Mouse (Mus musculus): ENCODE results near the gene Cyren.

Gene Cyren

DNA sequence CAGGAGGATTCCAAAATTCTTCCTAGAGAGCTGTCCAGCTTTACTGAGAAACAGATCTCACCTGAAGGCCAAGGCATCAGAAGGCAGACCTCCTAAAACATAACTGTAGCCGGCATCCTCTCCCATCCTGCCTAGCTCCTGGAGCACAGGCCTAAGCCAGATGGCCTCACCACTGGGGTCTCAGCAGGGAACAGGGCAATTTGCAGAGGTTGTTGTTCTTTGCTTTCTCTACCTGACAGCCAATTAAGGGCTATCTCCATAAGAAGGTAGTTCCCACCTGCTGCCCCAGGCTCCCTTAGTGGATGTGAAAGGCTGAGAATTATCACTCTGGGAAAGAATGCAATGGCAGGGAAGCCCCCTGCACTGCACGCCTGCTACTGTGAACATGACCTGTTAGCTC, 23.1 kb upstream of the Cyren start:
- DNase-seq (ENCODE audit: low spot score in 2 of 2) = no peak

DNA sequence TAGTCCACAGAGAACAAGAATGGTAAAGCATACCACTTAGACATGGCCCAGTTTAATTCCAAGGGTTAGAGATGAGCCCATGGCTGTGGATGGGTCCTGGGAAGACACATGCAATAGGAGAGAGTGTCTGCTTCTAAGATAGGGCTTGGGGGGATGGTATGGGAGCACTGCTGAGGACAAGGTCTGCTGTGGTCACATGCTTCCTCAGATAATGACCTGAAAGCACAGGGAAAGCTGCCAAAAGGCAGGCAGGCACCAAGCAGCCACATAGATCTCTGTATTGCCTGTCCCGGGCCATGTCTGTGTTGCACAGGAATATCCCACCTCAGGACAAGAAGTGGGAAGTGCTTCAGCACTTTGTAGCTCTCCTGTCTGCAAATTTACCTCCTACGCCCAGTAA, 21.3 kb upstream of the Cyren start:
- no peak for DNase-seq (ENCODE audit: low spot score in 2 of 2)

DNA sequence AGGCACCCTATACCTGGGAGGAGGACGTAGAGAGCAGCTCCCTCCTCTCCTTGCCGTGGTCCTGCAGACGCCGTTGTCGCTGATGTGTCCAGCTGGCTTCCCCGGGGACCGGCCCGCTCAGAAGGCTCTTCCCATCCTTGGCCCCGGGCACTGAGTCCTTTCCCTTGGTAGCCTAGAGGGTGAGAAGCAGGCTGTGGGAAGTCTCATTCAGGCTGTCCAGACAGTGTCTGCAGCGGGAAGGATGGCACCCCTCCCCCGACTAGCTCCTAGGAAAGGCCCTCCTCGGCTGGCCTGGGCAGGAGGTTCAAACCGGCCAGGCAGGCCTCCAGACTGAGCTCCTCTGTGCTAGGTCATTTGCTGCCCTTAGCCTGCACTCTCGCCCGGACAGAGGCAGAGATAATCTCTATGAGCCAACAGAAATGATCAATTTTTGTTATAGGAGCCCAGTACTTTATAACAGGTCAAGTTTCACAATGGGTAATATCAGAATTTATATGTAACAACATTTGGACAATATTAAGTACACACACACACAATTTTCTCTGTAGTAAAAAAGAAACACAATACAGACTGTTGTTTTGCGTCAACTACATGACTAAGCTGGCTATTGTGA, 18.4 kb upstream of the Cyren start:
- no peak for DNase-seq (ENCODE audit: low spot score in 2 of 2)

DNA sequence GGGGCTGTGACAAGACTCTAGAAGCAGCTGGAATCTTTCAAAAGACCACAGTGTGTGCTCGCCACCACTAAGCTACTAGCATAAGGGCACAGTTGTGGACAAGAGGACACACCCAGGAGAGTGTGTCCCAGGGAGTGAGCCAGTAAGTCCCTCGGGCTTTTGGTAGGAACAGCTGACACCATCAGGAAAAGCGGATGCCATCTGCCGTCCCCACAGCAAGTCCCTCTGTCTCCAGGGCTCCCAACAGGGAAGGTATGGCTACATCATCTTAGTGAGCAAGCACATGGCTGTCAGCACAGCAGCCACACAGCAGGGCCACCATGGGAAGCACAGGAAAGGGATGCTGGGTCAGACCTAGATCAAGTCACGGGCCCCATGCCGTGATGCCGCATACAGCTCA, 17.7 kb upstream of the Cyren start:
- no peak for DNase-seq (ENCODE audit: low spot score in 2 of 2)

DNA sequence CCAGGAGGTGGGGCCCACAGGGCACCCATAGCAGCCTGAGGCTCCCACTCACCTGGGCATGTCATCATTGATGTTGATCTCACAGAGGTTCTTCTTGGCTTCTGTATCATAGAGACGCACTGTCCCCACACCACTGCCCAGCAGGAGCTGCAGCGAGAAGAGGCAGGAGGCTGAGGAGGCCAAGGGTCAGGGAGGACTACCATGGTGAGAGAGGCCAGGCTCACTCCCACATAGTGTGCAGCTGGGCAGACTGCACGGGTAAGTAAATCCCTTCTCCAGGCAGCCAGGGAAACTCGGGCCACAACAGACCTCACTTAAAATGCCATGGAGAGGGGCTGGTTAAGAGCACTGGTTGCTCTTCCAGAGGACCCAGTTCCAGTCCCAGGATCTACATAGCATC, 11.3 kb upstream of the Cyren start:
- DNase-seq (ENCODE audit: low spot score in 2 of 2) = no peak

DNA sequence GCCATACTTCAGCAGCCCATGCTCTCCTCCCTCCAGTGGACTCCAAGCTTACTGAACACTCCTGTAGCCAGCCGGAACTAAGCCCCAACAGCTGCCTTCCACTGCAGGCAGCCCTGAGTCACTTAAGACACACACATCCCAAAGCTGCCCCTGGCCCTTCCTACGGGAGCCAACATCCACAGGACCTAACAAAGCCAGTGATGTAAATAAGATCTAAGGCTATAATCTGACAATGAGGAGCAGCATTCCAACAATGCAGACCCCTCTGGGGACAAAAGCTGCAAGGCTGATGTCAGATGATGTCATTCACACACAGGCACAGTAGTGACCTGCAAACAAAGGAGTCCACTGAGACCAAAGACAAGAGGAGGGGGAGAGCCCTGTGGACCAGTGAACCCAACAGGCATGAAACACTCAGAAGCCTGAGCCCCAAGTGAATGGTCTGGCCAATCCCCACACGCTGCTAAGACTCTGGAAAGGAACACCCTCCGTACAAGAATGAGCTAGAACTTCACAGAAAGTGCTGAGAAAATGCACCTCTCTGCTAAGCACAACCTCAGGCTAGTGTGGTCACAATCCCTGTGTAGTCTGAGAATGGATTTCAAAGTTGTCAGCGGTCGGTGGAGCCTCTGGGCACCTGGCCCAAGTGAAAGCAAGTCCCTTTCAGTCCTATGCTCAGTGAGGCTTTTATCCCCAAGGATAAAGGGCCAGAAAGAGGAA, 9.4 kb upstream of the Cyren start:
- DNase-seq (ENCODE audit: low spot score in 2 of 2) = no peak

DNA sequence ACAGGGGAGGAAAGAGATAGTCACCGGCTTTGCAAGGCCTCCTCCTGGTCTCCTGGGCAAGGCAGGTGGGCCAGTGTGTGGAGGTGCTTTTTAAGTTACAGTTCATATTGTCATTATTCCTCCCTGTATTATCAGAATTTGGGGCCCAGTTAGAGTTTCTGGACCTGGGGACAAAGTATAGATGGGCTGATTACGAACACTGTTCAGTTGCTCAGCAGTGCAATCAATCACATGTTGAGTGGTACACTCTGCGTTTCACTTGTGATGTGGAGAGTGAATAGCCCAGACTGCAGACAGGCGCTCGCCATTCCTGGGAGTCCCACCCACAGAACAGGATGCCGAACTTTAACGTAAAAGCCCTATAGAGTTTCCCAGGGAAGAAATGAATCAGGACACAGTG, 6.9 kb upstream of the Cyren start:
- no peak for DNase-seq (ENCODE audit: low spot score in 2 of 2)

DNA sequence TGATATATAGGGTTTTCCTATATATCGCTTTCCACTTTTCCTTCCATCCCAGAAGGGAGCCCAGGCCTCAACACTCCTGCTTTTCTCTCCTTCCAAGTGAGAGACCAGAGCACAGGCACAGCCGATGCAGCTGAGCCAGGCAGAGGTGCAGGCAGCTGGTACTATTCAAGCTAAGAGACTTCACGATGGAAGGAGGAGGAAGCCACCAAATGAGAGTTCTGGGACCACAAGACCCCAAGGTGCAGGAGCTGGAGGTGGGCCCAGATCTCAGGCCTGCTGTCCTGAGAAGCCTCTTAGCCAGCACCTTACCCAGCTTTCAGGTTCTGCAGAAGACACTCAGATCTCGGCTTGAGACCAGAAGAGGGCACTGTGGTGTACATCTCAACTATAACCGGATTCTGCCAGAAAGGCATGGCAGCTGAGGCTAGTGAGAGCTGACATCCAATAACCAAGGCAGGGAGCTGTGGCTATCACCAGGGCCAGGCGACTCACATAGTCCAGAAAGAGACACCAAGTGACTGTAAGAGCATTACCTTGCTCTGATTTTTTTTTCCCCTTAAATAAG, 2.1 kb upstream of the Cyren start:
- DNase-seq (ENCODE audit: low spot score in 2 of 2) = peak in 1 of 2 experiments; percentile 66

DNA sequence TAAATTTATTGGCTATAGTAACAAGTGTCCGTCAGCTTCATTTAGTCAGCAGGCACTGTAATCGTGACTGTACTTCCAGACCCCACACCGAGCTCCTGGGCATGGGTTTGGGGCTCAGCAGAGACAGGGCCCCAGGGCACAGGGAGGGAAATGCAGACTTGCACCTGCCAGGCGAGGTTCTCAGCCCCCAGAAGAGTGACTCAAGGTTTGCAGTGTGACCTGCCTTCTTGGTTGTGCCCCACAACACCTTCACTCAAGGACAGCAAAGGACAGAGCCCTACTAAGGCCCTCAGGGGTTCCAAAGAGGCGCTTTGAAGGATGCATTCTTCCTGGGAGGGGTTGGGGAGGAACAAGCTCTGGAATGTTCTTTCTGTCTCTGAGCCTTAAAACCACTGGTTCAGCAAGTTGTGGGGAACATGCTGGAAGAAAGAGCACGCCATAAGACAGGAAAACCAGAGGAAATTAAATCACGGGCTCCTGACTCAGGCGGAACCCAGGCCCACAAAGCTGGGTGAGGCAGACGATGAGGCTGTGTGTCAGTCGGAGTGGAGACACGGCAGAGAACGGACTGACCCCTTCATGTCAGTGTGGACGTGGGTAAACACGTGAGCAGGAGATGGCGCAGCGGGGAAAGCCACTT, 1.4 kb upstream of the Cyren start:
- no peak for DNase-seq (ENCODE audit: low spot score in 2 of 2)

DNA sequence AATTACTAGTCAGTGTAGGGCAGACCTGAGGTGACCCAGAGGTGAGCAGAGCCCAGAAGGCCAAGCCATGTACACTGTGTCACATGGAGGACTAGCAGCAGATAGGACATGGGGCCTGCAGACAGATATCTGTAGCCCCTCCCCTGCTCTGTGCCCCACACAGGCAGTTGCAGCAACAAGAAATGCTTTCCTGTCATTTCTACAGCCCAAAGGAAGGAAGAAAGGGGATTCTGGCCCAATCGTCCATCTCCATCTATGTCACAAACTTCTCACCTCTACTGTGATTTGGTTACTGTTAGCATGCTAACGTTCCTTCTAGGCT, 1.1 kb downstream of the Cyren start:
- DNase-seq (ENCODE audit: low spot score in 2 of 2) = peak; percentile 29 to 42

DNA sequence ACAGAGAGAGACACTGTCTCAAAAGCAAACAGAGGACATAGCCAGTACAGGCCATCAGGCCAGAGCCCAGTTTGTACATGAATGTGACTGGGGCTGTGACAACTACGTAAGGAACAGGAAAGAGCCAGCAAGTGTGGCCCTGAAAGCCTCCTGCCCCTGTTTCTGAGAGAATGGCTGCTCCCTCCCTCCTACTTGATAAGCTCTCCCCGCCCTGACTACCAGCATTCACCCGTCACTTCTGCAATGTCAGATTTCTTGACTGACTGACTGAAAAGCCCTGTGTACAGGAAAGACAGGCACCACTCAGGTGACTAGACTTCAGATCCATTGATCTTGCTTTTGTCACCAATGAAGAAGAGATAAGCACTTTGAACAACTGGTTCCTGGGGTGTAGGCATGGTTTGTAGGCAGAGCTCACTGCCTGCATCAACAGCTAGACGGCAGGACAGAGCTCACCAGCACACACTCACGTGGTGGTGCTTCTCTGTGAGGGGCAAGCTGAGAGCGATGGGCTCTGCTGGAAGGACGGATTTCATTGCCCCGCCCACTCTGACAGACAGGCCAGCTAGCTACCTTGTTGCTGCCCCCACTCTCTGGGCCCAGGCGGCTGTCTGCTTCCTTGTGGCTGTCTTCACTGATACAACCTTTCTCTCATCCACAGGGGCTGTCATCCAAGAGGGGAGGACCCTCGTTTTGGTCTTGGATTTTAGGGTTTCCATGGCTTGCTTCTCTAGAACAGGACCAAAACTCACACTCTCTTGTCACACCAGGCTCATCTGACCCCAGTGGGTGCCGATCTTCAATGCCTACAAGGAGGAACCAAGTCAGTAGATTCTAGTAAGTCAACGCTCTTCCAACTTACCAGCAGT, 1.7 kb downstream of the Cyren start:
- peak; percentile 55 to 60 for DNase-seq (ENCODE audit: low spot score in 2 of 2)

DNA sequence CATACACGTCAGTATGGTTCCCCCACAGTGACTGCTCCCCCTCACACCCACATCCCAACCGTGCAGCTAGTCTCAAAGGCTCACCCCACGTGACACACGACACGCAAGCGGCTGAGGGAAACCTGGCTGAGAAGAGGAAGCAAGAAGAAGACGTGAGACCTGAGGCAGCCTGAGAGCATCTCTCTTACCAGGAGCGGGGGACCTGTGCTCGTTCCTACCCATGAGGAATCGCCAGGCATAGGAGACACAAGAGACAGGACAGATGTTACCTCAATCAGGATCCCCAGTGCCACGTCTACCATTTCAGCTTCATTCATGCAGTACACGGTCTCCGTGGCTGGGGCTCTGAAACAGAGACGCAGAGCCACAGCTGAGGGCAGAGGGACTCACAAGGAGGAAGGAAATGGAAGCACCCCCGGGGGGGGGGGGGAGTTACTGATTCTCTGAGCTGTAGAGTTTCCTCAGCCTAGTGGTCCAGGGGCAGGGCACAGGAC, 2.5 kb downstream of the Cyren start:
- peak; percentile 73 for DNase-seq (ENCODE audit: low spot score in 2 of 2)

DNA sequence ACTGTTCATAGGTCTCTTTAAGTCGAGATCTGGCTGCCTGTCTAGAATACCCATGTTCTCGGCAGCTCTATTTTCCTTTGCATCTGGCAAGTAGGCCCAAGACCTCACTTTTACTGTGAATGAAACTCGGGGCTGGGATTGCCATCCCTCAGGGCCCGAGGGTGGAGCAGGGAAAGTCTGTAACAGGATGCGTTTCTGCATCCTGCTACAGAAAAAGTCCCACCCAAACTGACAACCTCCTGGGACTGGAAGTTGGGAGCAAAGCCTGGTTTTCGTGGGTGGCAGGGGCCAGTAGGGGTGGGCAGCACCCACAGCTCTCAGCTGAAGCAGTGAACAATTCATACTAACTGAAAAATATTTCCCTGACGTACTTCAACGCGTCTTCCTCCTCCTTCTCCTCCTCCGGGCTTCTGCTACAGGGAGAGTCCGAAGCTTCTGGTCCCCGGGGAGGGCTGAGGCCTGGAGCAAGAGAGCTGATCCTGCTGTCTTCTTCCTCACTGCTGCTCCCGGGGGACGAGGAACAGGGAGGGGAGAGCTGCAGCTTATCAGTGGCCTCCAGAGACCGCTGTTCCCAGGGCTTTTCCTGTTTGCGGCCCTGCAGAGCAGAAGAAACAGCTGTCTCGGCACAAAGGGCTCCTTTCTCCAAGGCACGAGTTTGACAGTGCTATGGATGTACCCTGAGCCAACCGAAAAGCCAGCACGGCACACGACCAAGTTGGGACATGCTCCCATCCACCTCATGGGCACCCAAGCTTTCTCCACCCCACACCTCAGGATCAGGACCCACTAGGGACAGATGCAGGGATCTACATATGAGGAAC, 3.5 kb downstream of the Cyren start:
- DNase-seq (ENCODE audit: low spot score in 2 of 2) = peak; percentile 39 to 65

DNA sequence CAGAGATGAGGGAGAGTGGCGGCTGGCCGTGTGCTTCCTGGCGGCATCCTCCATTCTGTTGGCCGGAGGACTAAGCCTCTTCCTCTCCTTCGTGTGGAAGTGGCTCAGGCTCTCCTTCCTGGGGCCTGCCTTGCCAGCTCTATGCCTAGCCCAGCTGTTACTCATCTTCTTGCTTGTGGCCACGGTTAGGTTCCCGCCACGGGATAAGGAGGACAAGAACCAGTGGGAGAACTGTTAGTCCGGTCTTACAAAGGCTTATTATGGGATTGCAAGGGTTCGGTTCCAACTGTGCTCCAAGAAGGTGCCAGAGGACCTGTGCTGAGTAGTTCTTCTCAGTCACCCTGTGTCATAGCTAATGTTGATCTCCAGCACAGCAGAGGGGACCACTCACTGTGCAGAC, 5.0 kb downstream of the Cyren start:
- no peak for DNase-seq (ENCODE audit: low spot score in 2 of 2)

DNA sequence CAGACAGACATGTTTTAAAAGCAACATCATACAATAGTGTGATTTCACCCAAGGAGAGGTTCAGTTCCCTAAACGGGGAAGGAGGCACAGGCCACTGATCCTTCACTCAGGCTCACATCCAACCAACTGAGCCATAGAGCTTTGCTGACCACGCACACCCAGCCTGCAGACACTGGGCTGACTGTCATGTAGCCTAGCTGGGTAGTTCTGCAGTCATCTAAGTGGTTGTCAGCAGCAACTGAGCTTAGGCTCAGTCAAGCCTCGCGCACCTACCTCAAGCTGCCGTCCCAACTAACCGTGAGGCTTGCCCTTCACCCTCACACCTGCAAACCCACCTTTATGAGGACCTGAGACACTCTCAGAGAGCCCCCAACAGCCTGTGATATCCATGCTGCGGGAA, 5.9 kb downstream of the Cyren start:
- DNase-seq (ENCODE audit: low spot score in 2 of 2) = no peak

DNA sequence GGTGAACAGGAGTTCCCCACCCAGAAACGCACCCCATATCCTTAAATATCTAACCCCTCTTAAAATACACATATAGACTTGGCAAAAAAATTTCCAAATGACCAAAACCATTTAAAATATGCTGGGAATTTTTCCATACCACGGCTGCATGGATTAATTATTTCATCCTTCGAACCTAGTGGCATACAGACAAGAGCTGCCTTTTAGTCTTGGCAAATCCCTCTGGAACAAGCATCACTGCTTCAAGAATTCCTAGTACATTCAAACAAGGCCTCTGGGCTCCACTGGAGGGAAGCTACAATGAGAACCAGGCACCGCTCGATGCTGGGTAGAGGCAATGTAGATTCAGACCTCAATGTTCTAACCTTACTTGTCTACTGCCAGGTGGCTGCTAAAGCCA, 7.1 kb downstream of the Cyren start:
- DNase-seq (ENCODE audit: low spot score in 2 of 2) = no peak

DNA sequence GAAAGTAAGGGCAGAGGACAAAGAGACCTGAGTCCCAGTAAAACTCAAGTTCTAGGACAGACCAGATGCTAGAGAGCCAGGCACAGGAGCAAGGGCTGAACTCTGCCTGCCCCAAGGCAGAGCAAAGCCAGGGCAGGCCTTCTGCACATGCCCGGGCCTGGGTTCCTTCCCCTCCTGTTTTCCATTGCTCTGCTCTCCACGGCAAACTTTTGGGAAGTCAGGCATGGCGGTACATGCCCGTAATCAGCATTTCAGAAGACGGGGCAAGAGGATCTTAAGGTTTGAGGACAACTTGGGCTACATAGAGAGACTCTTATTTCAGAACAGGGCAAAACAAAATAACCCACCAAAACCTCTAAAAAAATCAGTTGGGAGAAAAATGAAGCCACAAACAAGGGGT, 7.7 kb downstream of the Cyren start:
- DNase-seq (ENCODE audit: low spot score in 2 of 2) = no peak

DNA sequence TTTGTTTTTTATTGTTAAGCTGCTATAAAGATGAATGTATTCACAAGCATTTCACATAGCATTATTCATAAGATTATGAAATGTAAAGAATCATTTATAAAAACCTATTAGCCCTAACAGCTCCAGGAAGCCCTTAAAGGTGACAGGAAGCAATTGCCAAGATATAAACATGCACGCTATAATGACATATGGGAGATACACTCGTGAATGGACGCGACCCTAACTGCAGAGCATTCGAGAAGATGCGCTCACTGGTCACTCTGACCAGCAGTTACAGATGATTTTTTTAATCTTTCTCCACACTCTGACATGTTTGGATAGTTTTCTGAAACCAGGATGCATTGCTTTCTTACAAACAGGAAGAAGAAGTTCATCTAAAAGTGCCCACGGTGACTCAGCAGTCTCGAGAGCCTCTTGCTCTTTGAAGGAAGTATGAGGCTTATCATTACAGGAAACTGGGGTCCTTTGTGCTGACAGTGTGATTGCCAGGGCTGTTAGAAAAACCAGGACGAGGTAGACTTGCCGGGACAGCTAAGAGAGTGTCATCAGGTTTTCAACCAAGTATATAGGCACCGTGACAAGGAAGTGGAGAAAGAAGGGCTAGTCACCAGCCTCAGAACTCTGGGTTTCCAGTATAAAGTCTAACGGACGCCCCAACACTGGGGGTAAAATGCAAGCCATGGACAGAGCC, 8.5 kb downstream of the Cyren start:
- DNase-seq (ENCODE audit: low spot score in 2 of 2) = peak; percentile 45 to 66

DNA sequence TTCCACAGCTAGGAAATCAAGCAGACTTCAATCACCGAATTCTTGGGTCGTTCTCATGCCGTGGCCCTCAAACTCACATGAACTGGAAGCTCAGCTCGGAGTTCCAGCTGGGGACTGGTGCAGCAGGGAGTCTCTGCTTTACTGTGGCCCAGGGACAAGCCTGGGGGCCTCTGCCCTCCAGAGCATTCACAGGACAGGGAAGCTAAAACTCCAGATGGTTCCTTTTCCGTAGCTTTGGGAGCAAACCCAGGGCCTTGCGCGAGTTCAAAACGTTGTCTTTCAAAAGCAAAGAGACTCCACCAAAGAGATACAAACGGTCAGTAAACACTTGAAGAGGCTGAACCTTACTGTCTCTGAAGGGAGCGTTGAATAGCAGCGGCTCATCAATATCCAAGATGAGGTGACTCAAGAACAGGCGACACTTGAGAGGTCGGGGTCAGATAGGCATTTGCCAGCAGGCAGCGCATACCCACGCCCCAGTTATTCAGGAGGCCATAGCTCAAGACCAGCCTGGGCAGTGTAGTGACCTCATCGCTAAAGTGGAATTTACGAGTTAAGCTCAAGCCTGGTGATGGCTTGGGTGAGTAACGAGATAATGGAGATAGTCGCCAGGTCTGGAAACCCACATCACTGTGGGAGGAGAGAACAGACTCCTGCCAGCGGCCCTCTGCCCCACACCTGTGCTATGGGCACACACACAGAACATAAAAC, 9.2 kb downstream of the Cyren start:
- DNase-seq (ENCODE audit: low spot score in 2 of 2) = no peak

DNA sequence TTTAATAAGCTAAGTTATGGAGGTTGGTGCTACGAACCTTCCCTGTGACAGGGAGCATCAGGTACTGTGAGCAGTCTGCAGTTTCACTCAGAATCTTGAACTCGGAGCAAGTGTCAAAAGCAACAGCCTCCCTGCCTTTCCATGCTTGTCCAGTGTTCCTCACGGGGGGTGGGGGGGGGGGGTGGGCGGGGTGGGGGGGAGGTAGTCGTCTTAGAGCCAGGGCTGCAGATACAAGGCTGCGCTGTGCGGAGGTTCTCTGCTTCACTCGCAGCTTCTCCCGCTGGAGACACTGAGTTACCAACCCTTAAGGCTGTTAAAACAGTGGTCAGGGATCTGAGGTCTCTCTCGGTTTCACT, 9.9 kb downstream of the Cyren start:
- DNase-seq (ENCODE audit: low spot score in 2 of 2) = no peak
